Mouse (Mus musculus) heart, adult 2 months (tissue): ENCODE measurements at regions not wholly inside any gene's neighbourhood (a gene's known extent, or its start where the extent isn't known, plus 50 kb on each side); places are given as distances from the start of the nearest gene placed in this dataset.

ENCODE experiments used
- CTCF ChIP-seq: fragments of 200-600 bp; IDR thresholded peaks from 2 replicates; pipeline ENCODE4 v1.8.1; 2022; ENCODE audit warnings: antibody characterized with exemption, mild to moderate bottlenecking, moderate library complexity
- EP300 ChIP-seq: fragments of 200-500 bp; IDR thresholded peaks from 2 replicates; pipeline ENCODE4 v1.6.1; 2011; ENCODE audit warnings: low read depth, low read length, control low read depth; ENCODE audit not compliant: insufficient read depth

DNA sequence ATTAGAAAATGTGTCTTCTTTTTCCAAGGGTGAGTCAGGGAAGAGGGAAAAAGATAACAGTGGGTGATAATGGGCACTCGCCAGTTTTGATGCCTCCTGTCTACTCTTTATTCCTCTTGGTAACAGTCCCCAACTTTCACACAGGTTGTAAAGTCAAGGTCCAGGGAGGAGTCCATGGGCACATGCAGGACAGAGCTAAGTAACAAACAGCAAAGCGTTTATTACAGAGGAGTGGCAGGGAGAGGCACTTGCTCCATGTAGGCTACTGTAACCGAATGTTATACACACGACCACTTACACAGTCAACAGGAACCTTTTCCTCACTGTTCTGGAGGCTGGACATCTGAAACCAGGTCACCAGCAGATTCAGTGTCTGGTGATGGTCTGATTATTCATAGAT is 56.7 kb upstream of the Rapgef5 start:
- TF ChIP-seq CTCF (no peak), EP300 (no peak)
